Mouse (Mus musculus): ENCODE data around the gene Taok3.

The Taok3 gene

DNA sequence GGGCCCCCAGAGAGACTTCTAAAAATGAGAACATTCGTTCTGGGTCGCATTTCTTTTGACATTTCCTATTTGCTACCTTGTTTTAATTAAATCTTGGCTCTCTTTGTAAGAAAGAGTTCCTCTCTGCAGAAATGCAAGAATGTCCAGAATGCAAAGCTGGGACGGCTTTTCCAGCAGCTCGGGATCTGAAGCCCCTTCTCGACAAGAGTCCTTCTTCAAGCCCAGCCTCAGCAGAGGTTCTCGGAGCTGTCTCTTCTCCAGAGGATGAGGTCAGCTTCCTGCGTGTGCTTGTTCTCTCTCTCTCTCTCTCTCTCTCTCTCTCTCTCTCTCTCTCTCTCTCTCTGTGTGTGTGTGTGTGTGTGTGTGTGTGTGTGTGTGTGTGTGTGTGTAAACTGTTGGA is 2.2 kb upstream of the Taok3 start:
- DNase-seq (ENCODE audit: low spot score): no peak

GRCm38 (mm10) chr5:117118220-117118619 is 1.7 kb upstream of the Taok3 start:
- DNase-seq (ENCODE audit: low spot score): no peak

DNA sequence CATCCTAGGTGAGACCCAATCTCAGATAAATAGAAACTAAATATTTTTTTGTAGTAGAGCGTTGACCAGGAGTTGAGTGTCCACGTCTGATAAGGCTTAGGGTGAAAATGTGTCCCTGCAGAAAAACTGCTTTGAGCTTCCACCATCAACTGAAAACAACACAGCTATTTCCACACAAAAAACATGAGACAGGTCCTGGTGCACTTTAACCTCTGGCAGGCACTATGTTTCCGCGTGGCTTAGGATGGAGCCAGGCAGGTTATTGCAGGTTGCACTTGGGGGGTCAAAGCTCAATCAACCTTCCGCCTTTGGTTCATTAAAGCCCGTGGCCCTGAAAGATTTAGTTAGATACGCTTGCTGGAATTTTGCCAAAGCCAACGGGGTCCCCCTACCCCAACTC is 1.1 kb upstream of the Taok3 start:
- no peak for DNase-seq (ENCODE audit: low spot score)

DNA sequence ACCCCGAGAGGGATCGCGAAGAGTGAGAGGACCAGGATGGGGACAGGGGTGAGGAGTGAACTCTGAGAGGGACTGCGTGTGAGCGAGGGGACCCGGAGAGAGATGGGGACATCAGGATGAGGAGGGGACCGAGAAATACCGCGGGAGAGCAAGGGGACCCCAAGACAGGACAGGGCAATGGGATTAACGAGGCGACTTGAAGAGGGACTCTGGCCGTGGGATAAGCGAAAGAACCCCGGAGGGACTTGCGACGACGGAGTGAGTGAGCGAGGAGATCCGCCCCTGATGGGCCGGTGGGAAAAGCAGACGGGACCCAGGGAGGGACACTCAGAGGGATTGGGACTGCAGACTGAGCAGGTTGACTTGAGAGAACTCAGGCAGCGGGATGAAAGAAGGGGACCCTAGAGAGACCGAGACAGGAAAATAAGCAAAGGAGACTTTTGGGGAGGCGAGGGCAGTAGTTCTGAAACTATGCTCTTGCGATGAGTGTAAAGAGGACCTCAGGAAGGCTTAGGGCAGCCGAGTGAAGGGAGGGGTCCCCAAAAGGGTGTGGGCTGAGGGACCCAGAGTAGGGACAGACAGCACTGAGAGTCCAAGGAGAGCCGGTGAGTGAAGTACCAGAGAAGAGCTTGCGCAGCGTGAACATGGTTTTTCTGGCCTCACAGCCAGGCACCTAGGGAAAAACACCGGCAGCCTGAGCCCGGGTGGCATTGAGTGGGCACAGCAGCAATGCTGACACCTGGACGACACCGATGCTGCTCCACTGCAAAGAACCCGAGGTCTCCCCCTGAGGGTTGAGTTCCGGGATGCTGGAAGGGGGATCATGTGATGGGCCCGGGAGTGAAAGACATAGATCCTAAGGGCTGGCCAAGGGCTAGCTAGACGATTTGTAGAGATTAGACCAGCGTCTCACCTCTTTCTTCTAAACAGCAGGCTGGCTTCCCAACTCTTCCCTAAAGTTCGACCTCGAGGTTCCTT is 849 bp downstream of the Taok3 start:
- DNase-seq (ENCODE audit: low spot score): no peak

- DNase-seq (ENCODE audit: low spot score): no peak
Measured at GRCm38 (mm10) chr5:117121657-117122056, 1.7 kb downstream of the Taok3 start.

DNA sequence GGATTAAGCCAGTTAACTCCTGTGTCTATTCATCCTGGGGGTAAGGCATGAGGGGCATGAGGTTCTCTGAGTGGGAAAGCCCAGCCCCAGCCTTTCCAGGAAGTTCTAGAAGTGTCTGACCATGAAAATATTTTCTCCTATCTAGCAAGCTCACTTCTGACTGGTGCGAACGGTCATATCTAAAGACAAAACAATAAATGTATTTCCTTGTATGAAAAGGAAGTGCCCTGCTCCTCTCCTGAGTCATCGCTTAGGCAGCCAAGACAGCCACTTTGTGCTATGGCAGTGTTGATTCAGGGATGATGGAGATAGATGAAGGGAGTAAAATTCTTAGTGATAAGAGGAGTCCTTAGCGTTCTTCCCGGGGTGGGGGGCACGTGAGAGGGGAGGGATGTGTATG is 3.2 kb downstream of the Taok3 start:
- no peak for DNase-seq (ENCODE audit: low spot score)

- no peak for DNase-seq (ENCODE audit: low spot score)
Measured at GRCm38 (mm10) chr5:117123840-117124239, 3.9 kb downstream of the Taok3 start.

- no peak for DNase-seq (ENCODE audit: low spot score)
Measured at GRCm38 (mm10) chr5:117125482-117126346, 5.8 kb downstream of the Taok3 start.

DNA sequence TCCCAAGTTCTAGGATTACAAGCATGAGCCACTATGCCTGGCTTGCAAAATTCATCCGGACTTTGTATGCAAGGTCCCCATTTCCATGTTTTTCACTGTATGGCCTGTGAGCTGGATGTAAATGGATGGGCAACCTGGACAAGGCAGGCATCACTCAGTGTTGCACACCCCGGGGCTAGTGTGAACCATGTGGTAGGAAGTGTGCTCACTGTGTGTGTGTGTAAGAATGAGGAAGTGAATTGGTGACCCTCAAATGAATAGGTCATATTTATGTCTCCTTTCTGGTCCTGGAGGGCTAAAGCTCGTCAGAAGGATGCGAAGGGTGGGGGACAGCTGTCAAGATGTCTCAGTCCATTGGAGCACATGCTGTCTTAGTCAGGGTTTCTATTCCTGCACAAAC is 7.1 kb downstream of the Taok3 start:
- DNase-seq (ENCODE audit: low spot score): no peak

DNA sequence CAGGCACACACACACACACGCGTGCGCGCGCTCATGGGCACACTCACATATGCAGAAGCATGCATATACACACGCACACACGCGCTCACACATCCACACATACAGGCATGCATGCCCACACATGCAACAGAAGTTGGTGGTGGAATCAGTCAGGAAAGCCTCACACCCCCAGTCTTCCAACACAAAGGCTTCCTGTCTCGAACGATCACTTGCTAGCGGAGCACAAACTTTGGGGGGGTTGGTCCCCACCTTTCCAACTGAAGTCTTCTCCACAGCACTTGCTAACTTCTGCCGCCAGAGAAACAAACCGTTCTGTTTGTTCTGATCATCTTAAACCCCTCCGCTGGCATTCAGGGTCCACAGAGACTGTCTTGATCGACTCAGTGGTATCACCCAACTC is 10.8 kb downstream of the Taok3 start:
- DNase-seq (ENCODE audit: low spot score): no peak

- DNase-seq (ENCODE audit: low spot score): peak; percentile 74
Measured at GRCm38 (mm10) chr5:117133446-117134065, 13.6 kb downstream of the Taok3 start.

GRCm38 (mm10) chr5:117134066-117134888 is 14.3 kb downstream of the Taok3 start:
- peak; percentile 91 for DNase-seq (ENCODE audit: low spot score)

DNA sequence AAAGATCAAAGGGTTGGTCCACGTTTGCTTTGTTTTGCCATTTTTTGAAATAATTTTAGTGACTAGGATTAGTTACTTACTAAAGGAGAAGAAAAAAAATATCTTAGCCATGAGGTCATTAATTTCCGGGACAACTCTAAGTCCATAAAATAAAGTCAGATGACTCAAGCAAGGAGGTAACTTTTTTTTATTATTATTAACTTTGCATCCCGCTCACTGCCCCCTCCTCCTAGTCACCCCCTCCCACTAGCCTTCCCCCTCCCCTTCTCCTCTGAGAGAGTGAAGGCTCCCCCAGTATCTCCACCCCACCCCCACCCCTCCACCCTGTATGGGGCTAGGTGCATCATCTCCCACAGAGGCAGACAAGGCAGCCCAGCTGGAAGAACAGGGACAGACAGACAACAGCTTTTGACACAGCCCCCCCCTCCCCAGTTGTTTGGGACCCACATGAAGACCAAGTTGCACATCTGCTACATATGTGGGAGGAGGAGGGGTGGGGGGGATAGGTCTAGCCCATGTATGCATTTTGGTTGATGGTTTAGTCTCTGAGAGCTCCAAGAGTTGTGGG is 15.0 kb downstream of the Taok3 start:
- DNase-seq (ENCODE audit: low spot score): no peak

DNA sequence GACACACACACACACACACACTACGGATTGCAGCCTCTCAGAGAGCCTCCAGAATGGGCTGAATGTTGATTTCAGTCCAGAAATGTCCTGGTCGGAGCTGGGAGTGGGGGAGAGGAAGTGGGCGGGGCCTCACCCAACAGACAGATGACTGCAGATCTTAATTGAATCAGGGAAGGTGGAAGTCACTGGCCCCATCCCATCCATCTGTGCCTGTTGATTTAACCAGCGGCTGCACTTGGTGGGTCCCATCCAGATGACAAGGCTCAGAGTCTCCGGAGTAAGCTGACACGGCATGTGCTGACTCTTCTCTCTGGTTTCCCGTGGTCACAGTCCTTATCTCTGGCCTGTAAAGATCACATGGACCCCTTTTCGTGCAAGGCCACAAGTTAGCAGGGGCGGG is 15.9 kb downstream of the Taok3 start:
- DNase-seq (ENCODE audit: low spot score): no peak

DNA sequence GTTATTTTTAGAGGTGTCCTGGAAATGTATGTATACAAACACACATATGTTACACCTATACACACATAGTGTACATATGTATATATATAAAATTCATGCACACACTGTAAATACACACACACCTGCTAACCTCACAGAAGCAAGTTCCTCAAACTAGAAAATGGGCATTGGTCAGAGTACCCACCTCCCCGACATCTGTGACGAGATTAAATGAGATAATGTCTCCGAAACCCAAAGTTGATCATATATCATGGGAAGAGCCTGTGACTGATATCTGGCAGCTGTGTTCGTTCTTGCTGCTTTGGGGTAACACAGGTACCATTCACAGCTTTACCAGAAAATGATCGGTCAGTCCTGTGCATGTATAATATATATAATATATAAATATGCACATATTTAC is 16.6 kb downstream of the Taok3 start:
- DNase-seq (ENCODE audit: low spot score): no peak

DNA sequence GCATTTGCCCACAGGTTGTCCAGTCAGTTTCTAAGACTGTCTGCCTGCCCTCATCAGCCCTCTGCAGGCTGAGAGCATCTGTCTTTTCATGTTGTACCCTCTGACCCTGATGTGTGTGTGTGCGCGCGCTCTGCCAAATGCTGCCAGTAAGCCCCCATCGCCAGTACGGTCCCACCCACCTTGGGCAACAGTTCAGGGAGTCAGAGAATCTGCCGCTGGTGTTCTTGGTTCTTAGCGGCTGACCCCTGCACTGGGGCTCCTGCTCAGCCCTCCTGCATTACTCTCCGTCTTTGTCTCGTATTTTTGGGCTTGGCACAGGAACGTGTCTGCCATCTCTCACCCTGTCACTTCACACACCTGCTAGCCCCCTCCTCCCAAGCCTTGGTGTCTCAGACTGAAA is 17.1 kb downstream of the Taok3 start:
- no peak for DNase-seq (ENCODE audit: low spot score)

DNA sequence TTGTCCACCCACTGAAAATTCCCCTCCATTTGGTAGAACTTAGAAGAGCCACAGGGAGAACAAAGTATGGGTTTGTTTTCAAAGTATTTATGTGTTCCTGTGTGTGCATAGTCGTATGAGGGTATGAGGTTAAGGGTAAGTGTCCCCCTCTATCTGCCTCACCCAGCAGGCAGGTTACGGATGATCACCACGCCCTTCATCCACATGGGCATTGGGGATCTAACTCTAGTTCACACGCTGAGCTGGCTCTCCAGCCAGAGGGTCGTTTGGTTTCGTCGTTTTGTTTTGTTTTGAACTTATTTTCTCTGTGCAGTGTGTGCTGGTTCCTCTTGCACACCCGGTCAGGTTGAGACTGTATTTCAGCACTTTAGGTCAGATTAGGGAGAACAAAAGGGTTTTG is 17.7 kb downstream of the Taok3 start:
- no peak for DNase-seq (ENCODE audit: low spot score)

DNA sequence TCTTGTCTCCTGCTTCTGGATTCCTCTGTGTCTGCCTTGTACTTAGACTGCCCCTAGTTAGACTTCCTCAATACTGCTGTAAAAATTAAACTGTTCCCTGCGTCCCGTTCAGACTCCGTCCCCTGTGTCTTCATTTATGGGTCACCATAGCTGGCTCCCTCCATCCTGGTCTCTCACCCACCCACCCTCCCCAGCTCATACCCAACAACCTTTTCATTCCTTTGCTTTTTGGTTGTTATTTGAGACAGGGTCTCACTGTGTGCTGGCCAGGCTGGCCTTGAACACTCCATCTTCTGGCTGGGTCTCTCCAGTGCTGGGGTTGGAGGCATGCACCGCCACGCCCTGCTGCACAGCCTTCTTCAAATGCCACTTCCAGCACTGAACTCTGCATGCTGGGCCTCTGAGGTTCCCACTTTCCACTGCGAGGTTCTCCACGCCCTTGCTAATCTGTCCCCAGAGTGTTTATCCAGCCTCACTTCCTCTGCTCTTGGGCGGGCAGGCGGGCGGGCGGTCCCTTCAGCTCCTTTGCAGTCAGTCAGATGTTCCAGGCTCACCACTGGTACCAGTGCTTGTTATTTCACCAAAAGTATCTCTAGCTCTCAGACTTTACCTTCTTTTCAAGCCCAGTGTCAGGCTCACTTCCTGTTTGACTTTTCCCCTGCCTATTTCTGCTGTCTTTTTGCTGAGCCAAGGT is 18.5 kb downstream of the Taok3 start:
- peak; percentile 88 for DNase-seq (ENCODE audit: low spot score)

- no peak for DNase-seq (ENCODE audit: low spot score)
Measured at GRCm38 (mm10) chr5:117139822-117140221, 19.9 kb downstream of the Taok3 start.

DNA sequence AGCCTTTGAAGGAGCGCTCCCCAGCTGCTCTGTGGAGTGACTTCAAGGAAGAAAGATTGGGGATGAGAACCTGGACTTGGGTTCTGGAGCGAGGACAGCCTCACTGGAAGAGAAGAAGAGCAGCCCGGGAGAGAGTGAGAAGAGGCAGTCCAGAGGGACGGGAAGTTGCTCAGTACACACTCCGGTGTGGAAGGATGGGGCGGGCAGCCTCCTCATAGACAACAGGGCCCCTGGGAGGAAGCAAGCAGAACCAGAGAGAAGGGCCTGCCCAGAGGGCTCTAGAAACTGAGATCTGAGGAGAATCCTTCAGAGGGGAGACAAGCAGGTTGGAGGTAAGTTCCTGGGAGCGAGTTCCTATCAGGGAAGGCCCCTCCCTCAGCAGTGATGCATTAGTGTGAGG is 20.4 kb downstream of the Taok3 start:
- DNase-seq (ENCODE audit: low spot score): no peak

DNA sequence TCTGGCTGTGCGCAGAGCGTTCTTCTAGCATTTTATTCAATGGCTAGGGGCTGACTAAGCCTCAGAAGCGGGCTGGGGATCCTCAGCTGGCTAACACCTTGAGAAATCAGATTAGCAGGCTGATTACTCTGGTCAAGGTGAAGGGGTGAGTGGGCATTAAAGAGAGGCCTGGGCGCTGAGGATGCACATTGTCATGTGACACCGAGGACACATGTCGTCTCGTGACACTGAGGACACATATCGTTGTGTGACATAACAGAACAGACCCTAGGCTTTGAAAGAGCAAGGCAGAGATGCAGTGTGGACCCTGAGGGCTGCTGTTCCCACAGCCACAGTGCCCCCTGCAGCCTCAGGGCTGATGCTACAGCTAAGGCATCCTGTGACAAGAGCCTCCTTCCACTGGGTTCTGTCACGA is 23.8 kb downstream of the Taok3 start:
- peak; percentile 54 for DNase-seq (ENCODE audit: low spot score)

Measured in lung, postnatal 25 days (tissue).